Mouse (Mus musculus) spleen, adult 18-20 months (tissue): ENCODE results near the gene D630039A03Rik.
A peak's percentile ranks its signal among the peaks of the same experiment; 100 is the strongest.

Experiments
- DNase-seq, 2 experiments: peaks; one replicate each; pipeline ENCODE4 v3.0.0; 2022; ENCODE audit warnings: mixed read lengths in 2 of 2

Gene D630039A03Rik

GRCm38 (mm10) chr4:57916201-57916661 lies at the start of gene D630039A03Rik:
Gene D630039A03Rik, minus strand, starts transcription at chr4:57916297.
- peak in 1 of 2 experiments; percentile 10 for DNase-seq

- no peak for DNase-seq
Observed at GRCm38 (mm10) chr4:57965516-57965915, 49.4 kb upstream of the D630039A03Rik start.

- DNase-seq, result no peak
Observed at GRCm38 (mm10) chr4:57964143-57964542, 48.0 kb upstream of the D630039A03Rik start.

- no peak for DNase-seq
Observed at GRCm38 (mm10) chr4:57959056-57959455, 43.0 kb upstream of the D630039A03Rik start.

GRCm38 (mm10) chr4:57958098-57958497 lies 42.0 kb upstream of the D630039A03Rik start:
- DNase-seq, result no peak

- no peak for DNase-seq
Observed at GRCm38 (mm10) chr4:57957200-57958085, 41.3 kb upstream of the D630039A03Rik start.

GRCm38 (mm10) chr4:57956029-57956960 lies 40.2 kb upstream of the D630039A03Rik start, which contains the start of gene Txn1:
Gene Txn1, minus strand, starts transcription at chr4:57956411.
- DNase-seq, result peak; percentile 93 to 97

- peak; percentile 42 to 49 for DNase-seq
Observed at GRCm38 (mm10) chr4:57955544-57955958, 39.5 kb upstream of the D630039A03Rik start.

- no peak for DNase-seq
Observed at GRCm38 (mm10) chr4:57954991-57955390, 38.9 kb upstream of the D630039A03Rik start.

- no peak for DNase-seq
Observed at GRCm38 (mm10) chr4:57954580-57954979, 38.5 kb upstream of the D630039A03Rik start.

- no peak for DNase-seq
Observed at GRCm38 (mm10) chr4:57953796-57954195, 37.7 kb upstream of the D630039A03Rik start.

- no peak for DNase-seq
Observed at GRCm38 (mm10) chr4:57952891-57953290, 36.8 kb upstream of the D630039A03Rik start.

GRCm38 (mm10) chr4:57952416-57952815 lies 36.3 kb upstream of the D630039A03Rik start:
- DNase-seq, result no peak

GRCm38 (mm10) chr4:57949866-57950265 lies 33.8 kb upstream of the D630039A03Rik start:
- no peak for DNase-seq

GRCm38 (mm10) chr4:57947476-57947875 lies 31.4 kb upstream of the D630039A03Rik start:
- DNase-seq, result no peak

GRCm38 (mm10) chr4:57947036-57947435 lies 30.9 kb upstream of the D630039A03Rik start:
- no peak for DNase-seq

GRCm38 (mm10) chr4:57942892-57943291 lies 26.8 kb upstream of the D630039A03Rik start:
- DNase-seq, result no peak

GRCm38 (mm10) chr4:57940631-57941030 lies 24.5 kb upstream of the D630039A03Rik start:
- no peak for DNase-seq

- no peak for DNase-seq
Observed at GRCm38 (mm10) chr4:57937292-57937691, 21.2 kb upstream of the D630039A03Rik start.

GRCm38 (mm10) chr4:57934181-57934580 lies 18.1 kb upstream of the D630039A03Rik start:
- DNase-seq, result no peak

- no peak for DNase-seq
Observed at GRCm38 (mm10) chr4:57930559-57931170, 14.6 kb upstream of the D630039A03Rik start.

GRCm38 (mm10) chr4:57927464-57928205 lies 11.5 kb upstream of the D630039A03Rik start:
- DNase-seq, result no peak
